Mouse (Mus musculus): ENCODE data around the gene Gm3173. TPM values are rescaled to one million over a fixed set of nuclear protein-coding genes. Genes with fewer than 3 reads are reported as not detected.
A peak's percentile ranks its signal among the peaks of the same experiment; 100 is the strongest.
"Not testable (repeated sequence)": the region's sequence is repeated elsewhere in the genome, so short reads cannot be mapped to it uniquely, and the experiment has no call there.

Gm3173 gene
- not detected in 2 replicates for polyA plus RNA-seq (2016; fragmentation: Nextera tagmentation; extraction: Ambion mirVana)

DNA sequence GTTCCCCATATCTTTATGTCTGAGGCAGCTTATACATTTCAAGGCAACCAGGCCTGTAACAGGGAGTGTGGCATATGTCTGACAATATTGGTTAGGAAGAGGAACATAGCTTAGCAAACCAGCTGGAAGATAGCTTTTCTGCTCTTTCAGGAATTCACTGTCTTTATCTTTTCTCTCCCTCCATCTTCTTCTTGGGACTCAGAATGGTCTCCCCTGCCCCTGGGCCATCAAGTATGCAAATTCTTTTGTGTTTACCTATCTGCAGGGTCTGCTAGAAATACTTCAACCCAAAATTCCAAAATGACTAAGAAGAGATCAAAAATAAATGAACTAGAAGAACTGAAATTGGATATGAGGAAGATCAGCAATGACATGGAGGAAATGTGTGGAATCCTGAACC, at the start of gene Gm3173:
Gene Gm3173, plus strand, starts transcription at position 301 of the 400 bp plus-strand sequence.
- H3K4me1 ChIP-seq; H3K36me3 ChIP-seq (replicated peaks); H3K9me3 ChIP-seq; H3K27me3 ChIP-seq (ENCODE audit: poor library complexity, severe bottlenecking); H3K27ac ChIP-seq; DNase-seq (ENCODE audit: extremely low spot score, low spot score); H3K4me3 ChIP-seq: not testable (repeated sequence)

DNA sequence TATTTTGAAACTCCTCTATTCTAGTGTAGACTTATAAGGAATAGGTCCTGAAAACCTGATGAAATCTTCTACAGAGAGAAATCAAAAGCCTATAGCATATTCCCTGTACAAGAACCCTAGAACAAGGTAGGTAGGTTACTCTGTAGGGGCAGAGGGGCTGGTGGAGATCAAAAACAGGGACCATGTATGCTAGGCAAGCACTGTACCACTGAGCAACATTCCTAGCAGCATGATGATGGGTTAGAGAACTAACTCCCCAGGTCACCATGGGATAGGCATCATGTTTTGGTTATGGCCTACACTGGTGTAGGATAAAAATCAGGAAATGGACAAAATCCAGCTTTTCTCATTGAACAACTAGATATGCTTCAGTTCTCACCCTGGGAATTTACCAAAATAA, 45.2 kb upstream of the Gm3173 start:
- H3K4me3 ChIP-seq; H3K27me3 ChIP-seq (ENCODE audit: poor library complexity, severe bottlenecking); H3K9me3 ChIP-seq; H3K36me3 ChIP-seq (replicated peaks); DNase-seq (ENCODE audit: extremely low spot score, low spot score); H3K4me1 ChIP-seq; H3K27ac ChIP-seq: not testable (repeated sequence)

DNA sequence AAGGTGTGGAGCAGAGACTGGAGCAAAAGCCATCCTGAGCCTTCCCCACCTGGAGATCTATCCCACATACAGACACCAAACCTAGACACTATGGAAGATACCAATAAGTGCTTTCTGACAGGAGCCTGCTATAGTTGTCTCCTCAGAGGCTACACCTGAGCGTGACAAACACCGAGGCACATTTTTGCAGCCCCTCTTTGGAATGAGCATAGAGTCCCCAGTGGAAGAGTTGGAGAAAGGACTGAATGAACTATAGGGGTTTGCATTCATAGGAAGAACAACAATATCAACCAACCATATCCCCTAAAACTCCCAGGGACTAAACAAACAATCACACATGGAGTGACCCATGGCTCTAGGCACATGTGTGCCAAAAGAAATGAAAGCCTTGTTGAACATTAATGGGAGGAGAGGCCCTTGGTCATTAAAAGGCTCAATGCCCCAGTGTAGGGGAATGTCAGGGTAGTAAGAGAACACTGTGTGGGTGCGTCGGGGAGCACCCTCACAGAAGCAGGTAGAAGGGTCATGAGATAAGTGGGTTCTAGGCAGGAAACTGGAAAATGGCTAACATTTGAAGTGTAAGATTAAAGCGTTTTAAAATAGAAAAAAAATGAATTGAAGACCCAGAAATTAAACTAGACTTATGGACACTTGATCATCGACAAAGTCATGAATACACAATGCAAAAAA, 37.8 kb upstream of the Gm3173 start:
- H3K36me3 ChIP-seq (replicated peaks); DNase-seq (ENCODE audit: extremely low spot score, low spot score); H3K4me3 ChIP-seq; H3K9me3 ChIP-seq; H3K4me1 ChIP-seq; H3K27me3 ChIP-seq (ENCODE audit: poor library complexity, severe bottlenecking); H3K27ac ChIP-seq: not testable (repeated sequence)
- WGBS = 96% methylated on average over 4 of the region's 6 CpGs

DNA sequence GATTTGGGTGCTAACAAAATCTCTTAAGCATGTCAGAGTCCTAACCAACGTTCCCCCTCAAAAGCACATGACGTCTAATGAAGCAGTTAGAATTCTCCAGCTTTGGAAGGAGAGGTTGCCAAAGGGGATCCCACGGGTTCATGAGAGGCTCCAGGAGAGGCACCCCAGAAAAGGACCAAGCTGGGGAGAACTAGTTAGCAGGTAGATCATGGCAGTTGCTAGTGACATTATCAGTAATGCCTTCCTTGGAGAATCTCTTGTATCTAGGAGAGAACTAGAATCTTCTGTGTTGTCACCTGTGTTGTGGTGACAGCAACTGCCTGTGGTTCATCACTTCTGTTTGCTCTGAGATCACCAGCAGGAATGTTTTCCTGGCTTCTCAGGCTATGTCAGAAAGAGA, 33.6 kb upstream of the Gm3173 start, which contains the start of gene Gm3159:
Gene Gm3159, plus strand, starts transcription at position 301 of the 400 bp plus-strand sequence.
- not testable (repeated sequence) for H3K27ac ChIP-seq; H3K9me3 ChIP-seq; DNase-seq (ENCODE audit: extremely low spot score, low spot score); H3K36me3 ChIP-seq (replicated peaks); H3K4me3 ChIP-seq; H3K27me3 ChIP-seq (ENCODE audit: poor library complexity, severe bottlenecking); H3K4me1 ChIP-seq
- 88% methylated on average over 2 of the region's 3 CpGs for WGBS

DNA sequence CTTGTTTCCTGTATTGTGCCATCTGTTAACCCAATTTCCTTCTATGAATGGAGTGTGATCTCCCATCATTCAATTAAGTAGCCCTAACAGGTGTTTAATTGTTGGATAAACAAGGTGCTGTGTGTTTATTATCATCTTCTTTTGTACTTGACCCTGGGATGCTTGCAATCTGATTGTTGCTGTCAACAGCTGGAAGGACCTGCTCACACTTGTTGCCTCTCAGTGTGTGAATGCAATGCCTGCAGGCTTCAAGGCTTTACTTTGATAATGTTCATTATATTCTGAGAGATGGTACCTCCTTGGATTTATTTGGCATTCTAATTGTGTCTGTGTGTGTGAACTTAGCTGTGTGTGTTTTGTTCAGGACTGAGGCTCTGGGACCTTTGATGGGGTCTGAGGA, 32.2 kb upstream of the Gm3173 start:
- DNase-seq (ENCODE audit: extremely low spot score, low spot score); H3K27me3 ChIP-seq (ENCODE audit: poor library complexity, severe bottlenecking); H3K27ac ChIP-seq; H3K9me3 ChIP-seq; H3K4me3 ChIP-seq; H3K36me3 ChIP-seq (replicated peaks); H3K4me1 ChIP-seq: not testable (repeated sequence)

DNA sequence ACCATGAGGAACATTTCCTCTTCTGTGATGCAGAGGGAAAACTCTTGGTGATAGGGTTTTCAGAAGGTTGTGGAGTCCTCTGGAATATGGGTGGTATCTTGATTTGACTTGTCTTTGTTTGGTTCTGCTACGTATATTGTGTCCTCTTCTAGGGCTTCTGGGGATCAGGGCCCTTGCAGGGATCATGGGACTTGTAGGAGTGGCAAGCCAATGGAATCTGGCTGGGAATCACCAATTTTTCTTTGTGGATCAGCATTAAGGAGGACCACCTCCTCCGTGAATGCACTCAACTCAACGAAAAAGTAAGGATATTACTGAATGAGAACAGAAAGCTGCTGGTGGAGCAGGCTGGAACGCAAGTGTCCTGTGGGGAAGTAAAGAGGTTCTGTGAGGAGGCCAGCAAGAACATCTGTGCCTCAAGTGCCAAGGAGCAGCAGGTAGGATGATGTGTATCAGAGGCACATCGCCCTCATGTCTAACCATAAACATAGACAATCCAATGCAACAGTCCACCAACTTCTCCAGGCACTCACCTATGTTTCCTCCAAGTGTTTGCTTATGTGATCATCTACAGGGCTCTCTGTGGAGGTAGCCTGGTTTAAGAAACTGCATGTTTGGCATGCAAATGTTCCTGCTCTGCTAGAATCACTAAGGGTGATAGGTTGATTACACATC, 30.5 kb upstream of the Gm3173 start:
- H3K9me3 ChIP-seq; H3K4me3 ChIP-seq; H3K27ac ChIP-seq; DNase-seq (ENCODE audit: extremely low spot score, low spot score); H3K27me3 ChIP-seq (ENCODE audit: poor library complexity, severe bottlenecking); H3K36me3 ChIP-seq (replicated peaks); H3K4me1 ChIP-seq: not testable (repeated sequence)
- WGBS = 87% methylated on average over 5 of the region's 5 CpGs

DNA sequence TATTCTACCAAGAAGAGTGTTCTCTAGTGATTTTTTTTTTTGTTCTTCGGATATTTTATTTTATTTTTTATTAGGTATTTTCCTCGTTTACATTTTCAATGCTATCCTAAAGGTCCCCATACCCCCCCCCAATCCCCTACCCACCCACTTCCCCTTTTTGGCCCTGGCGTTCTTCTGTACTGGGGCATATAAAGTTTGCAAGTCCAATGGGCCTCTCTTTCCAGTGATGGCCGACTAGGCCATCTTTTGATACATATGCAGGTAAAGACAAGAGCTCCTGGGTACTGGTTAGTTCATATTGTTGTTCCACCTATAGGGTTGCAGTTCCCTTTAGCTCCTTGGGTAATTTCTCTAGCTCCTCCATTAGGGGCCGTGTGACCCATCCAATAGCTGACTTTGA, 29.5 kb upstream of the Gm3173 start:
- H3K27me3 ChIP-seq (ENCODE audit: poor library complexity, severe bottlenecking); H3K9me3 ChIP-seq; DNase-seq (ENCODE audit: extremely low spot score, low spot score); H3K4me3 ChIP-seq; H3K36me3 ChIP-seq (replicated peaks); H3K27ac ChIP-seq; H3K4me1 ChIP-seq: not testable (repeated sequence)
- WGBS = 87% methylated on average over 5 of the region's 5 CpGs

DNA sequence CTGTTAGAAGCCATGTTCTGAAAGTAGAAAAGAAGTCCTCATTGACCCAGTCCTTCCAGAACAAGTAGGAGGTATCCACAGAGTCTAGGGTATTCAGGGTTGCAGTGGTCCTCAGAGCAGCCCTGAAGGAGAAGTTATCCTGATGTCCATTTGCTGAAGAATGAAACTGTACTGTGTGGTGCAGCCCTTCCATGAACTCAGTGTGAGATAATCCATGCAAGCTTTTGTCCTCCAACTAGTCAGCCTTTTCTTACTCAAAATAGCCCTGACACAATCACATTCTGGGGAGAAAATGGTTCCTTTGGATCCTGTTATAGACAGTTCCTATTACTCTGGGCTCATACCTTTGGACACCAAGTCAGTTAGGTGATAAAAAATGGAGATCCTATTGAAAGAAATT, 27.0 kb upstream of the Gm3173 start:
- not testable (repeated sequence) for H3K36me3 ChIP-seq (replicated peaks); H3K27ac ChIP-seq

DNA sequence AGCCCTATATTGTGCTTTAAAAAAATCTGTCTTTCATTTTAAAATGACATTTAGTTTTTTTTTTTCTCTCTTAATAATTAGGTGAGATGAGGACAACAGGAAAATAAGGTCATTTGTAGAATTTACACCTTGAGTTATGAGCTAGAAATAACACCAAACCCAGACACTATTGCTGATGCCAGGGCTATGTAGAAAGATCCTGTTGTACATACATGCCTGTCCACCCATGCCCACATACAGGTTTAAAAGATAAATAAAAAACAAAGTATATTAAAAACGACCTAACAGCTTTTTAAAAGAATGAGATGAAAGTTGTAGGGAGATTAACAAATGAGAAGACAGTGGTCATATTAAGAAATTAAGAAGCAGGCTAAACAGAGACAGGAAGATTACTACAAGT, 20.9 kb upstream of the Gm3173 start:
- 61% methylated on average over 1 of the region's 1 CpGs for WGBS
- not testable (repeated sequence) for H3K27ac ChIP-seq; H3K27me3 ChIP-seq (ENCODE audit: poor library complexity, severe bottlenecking); H3K9me3 ChIP-seq; H3K4me3 ChIP-seq; H3K36me3 ChIP-seq (replicated peaks); DNase-seq (ENCODE audit: extremely low spot score, low spot score); H3K4me1 ChIP-seq

More for the DNA sequence above, 27.0 kb upstream of the Gm3173 start:
- not testable (repeated sequence) for H3K4me3 ChIP-seq; DNase-seq (ENCODE audit: extremely low spot score, low spot score); H3K27me3 ChIP-seq (ENCODE audit: poor library complexity, severe bottlenecking); H3K9me3 ChIP-seq; H3K4me1 ChIP-seq

DNA sequence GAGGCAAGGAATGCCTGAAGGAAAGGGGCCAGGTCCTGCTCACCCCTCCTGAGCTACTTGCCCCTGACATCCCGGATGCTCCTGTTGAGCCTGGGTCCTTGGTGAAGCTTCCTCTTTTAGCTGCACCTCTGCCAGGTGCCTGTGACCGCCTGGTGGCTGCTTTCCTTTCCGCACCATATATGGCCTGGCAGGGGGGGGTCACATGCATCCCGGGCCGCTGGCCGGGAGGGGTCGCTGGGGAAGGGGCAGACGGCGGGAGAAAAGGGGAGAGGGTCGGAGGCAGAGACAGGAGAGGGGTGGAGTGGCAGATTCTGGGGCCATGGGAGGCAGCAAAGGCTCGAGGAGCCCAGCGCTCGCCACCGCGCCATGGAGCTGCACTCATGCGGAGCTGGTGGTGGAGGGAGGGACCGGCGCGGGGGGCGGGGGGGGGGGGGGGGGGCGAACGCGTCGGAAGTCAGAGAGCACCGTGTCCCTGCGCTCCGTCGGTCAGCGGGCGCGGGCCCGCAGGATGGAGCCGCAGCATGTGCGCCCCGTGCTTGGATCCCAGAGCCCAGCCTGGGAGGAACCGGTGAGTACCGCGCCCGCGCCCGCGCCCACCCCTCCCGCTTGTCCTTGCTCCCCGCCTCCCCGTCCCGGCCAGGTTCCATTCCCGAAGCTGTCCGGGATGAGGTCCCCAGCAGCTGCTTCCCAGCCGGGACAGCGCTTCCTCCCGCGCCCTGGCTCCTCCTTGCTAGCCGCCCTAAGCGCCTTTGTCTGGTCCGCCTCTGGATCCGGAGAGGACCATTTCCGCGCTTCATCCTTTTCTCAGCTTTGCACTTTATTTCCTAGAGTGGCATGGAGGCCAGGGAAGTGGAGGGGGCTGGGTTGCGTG, 15.6 kb upstream of the Gm3173 start, which contains the start of gene Gm3164:
Gene Gm3164, plus strand, starts transcription at position 484 of the 871 bp plus-strand sequence.
- 0% methylated on average over 37 of the region's 59 CpGs for WGBS
- not testable (repeated sequence) for H3K9me3 ChIP-seq; H3K4me1 ChIP-seq; H3K36me3 ChIP-seq (replicated peaks); H3K27me3 ChIP-seq (ENCODE audit: poor library complexity, severe bottlenecking)
- peak within 1 kb of the TSS; percentile 55 for H3K4me3 ChIP-seq
- peak within 1 kb of the TSS; percentile 79 for H3K27ac ChIP-seq
- DNase-seq (ENCODE audit: extremely low spot score, low spot score) = peak; percentile 28

DNA sequence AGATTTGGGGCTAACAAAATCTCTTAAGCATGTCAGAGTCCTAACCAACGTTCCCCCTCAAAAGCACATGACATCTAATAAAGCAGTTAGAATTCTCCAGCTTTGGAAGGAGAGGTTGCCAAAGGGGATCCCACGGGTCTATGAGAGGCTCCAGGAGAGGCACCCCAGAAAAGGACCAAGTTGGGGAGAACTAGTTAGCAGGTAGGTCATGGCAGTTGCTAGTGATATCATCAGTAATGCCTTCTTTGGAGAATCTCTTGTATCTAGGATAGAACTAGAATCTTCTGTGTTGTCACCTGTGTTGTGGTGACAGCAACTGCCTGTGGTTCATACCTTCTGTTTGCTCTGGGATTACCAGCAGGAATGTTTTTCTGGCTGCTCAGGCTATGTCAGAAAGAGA, 50.7 kb downstream of the Gm3173 start, which contains the start of gene Gm3182:
Gene Gm3182, plus strand, starts transcription at position 301 of the 400 bp plus-strand sequence.
- not testable (repeated sequence) for H3K4me3 ChIP-seq; H3K27ac ChIP-seq; DNase-seq (ENCODE audit: extremely low spot score, low spot score); H3K27me3 ChIP-seq (ENCODE audit: poor library complexity, severe bottlenecking); H3K9me3 ChIP-seq; H3K36me3 ChIP-seq (replicated peaks); H3K4me1 ChIP-seq
- 85% methylated on average over 1 of the region's 2 CpGs for WGBS

DNA sequence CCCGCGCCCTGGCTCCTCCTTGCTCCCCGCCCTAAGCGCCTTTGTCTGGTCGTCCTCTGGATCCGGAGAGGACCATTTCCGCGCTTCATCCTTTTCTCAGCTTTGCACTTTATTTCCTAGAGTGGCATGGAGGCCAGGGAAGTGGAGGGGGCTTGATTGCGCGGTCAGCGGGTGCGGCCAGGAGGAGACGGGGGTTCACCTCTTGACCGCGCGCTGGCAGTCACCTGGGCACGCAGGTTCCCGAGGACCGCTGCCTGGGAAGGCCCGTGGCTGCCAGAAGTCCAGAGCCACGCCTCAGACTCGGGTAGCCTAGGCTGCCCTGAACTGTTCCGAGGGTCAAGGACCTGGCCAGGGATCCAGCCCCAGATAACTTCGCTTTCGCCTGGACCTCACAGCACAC, 68.6 kb downstream of the Gm3173 start:
- not testable (repeated sequence) for H3K4me1 ChIP-seq; H3K9me3 ChIP-seq; H3K27me3 ChIP-seq (ENCODE audit: poor library complexity, severe bottlenecking); H3K36me3 ChIP-seq (replicated peaks)
- H3K4me3 ChIP-seq = peak overlapping the region; percentile 49
- DNase-seq (ENCODE audit: extremely low spot score, low spot score) = peak; percentile 12
- H3K27ac ChIP-seq = peak overlapping the region; percentile 72; the same call in 1 of the 2 replicates
- WGBS = 2% methylated on average over 19 of the region's 25 CpGs

DNA sequence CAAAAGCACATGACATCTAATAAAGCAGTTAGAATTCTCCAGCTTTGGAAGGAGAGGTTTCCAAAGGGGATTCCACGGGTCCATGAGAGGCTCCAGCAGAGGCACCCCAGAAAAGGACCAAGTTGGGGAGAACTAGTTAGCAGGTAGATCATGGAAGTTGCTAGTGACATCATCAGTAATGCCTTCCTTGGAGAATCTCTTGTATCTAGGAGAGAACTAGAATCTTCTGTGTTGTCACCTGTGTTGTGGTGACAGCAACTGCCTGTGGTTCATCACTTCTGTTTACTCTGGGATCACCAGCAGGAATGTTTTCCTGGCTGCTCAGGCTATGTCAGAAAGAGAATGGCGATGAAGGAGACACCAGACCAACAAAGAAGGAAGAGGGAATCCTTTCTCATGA, 124.3 kb downstream of the Gm3173 start, which contains the start of gene Gm3047:
Gene Gm3047, plus strand, starts transcription at position 301 of the 400 bp plus-strand sequence.
- H3K27ac ChIP-seq; H3K4me1 ChIP-seq; DNase-seq (ENCODE audit: extremely low spot score, low spot score); H3K27me3 ChIP-seq (ENCODE audit: poor library complexity, severe bottlenecking); H3K4me3 ChIP-seq; H3K36me3 ChIP-seq (replicated peaks); H3K9me3 ChIP-seq: not testable (repeated sequence)
- no CpG with 5 or more reads among the region's 2 CpGs for WGBS
